Mouse (Mus musculus) stomach, embryonic 16.5 days (tissue): ENCODE results near the gene Prss58. TPM values are rescaled to one million over a fixed set of nuclear protein-coding genes. Genes with fewer than 3 reads are reported as not detected.

Experiments used
- polyA plus RNA-seq: library from polyadenylated mRNA; unstranded; fragments of >200 nt; fragmentation: Nextera tagmentation; extraction: Ambion mirVana; gene quantifications from 2 replicates; pipeline ENCODE4 v1.2.1, GENCODE M21; 2015

Prss58 gene
- polyA plus RNA-seq, 1 experiment from 2014 or later, result not detected

Other genes with a start within 250 kb of the Prss58 start
- not detected in 2 replicates for gene Moxd2, start 12.9 kb downstream of the Prss58 start, polyA plus RNA-seq
- not detected in 2 replicates for gene 1700074P13Rik, start 40.2 kb upstream of the Prss58 start, polyA plus RNA-seq
- not detected in 2 replicates for gene Gm4744, start 51.5 kb upstream of the Prss58 start, polyA plus RNA-seq
- gene 1810009J06Rik, start 64.4 kb upstream of the Prss58 start, polyA plus RNA-seq, result 0.84 TPM in 1 of 2 replicates, not detected in the other
- gene Gm2663, start 99.1 kb upstream of the Prss58 start, polyA plus RNA-seq, result 0.45 and 0.76 TPM in 2 replicates
- 6.5 and 7.0 TPM in 2 replicates for gene 2210010C04Rik, start 135.1 kb upstream of the Prss58 start, polyA plus RNA-seq